Mouse (Mus musculus): ENCODE data around the gene Ndufaf2.

GRCm38 (mm10) chr13:108062900-108063299 lies 95.5 kb downstream of the Ndufaf2 start:
- TF ChIP-seq CTCF (IDR thresholded peaks at IDR 0.05; ENCODE audit: control insufficient read depth, insufficient read depth, insufficient replicate concordance, low read depth, low read length), result no peak
- no peak for TF ChIP-seq POLR2A (IDR thresholded peaks at IDR 0.05; ENCODE audit: control insufficient read depth, low read depth, low read length)

Measured in testis, adult 2 months (tissue).